In the genomic region with DNA sequence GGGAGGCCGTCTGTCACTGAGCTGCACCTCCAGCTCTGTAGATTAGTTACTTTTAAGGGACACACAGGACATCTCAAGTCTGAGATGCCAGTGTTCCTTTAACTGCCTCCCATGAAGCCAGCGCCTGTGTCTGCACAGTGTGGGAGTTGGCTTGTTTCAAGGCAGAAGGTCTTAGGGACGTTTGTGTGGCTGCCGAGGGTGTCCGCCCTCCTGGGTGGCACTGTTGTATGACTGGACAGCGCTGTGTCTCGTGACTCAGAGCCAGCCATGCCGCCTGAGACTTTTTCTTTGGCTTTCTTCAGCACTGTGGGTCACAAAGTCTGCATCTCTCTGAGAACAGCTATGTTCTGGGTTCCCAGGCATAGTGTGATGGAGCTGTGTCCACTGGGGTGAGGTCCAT, we compare ENCODE assay signal across 16 mouse cellular contexts. TPM values are rescaled to one million over a fixed set of nuclear protein-coding genes. Genes with fewer than 3 reads are reported as not detected.
A peak's percentile ranks its signal among the peaks of the same experiment; 100 is the strongest.
DNase-seq lines count a peak whose midpoint lies in the region; ATAC-seq and TF ChIP-seq lines count a peak whose summit lies in the region.
"Had no signal": no experiment of that assay in that cellular context is flagged by ENCODE, and none has a peak within 500 bp of the region (broad histone marks: within the 10 kb centered on the region; RNA-seq: fewer than 3 reads in every experiment).

No protein-coding gene starts in this region.

- peak overlapping the region; percentile 46; the same call in 1 of the 2 replicates for H3K27ac ChIP-seq in forebrain, embryonic 12.5 days
- no peak overlapping the region for H3K27ac ChIP-seq in forebrain, embryonic 16.5 days (ENCODE audit: low read length)
- H3K27ac ChIP-seq in hindbrain, embryonic 10.5 days: peak overlapping the region; percentile 8; the same call in 1 of the 2 replicates
- H3K27ac ChIP-seq in hindbrain, embryonic 11.5 days (ENCODE audit: low read depth, low read length): no peak overlapping the region
- H3K27ac ChIP-seq in midbrain, postnatal 0 days (ENCODE audit: low read depth, low read length): peak overlapping the region; percentile 67; the same call in 1 of the 2 replicates
- H3K27ac ChIP-seq in midbrain, embryonic 16.5 days (ENCODE audit: low read length): no peak overlapping the region
- H3K27ac ChIP-seq: embryonic facial prominence, embryonic 13.5 days had no signal

- no peak overlapping the region for H3K9ac ChIP-seq in forebrain, embryonic 12.5 days
- no peak overlapping the region for H3K9ac ChIP-seq in forebrain, embryonic 16.5 days (replicated peaks; ENCODE audit: low read depth, low read length)
- H3K9ac ChIP-seq in hindbrain, embryonic 11.5 days (ENCODE audit: low read depth, low read length): no peak overlapping the region
- no peak overlapping the region for H3K9ac ChIP-seq in midbrain, postnatal 0 days (replicated peaks; ENCODE audit: low read length, poor library complexity, severe bottlenecking)
- no peak overlapping the region for H3K9ac ChIP-seq in midbrain, embryonic 16.5 days (ENCODE audit: low read depth, low read length)
- H3K9ac ChIP-seq: embryonic facial prominence, embryonic 13.5 days; lung, embryonic 14.5 days had no signal

- WGBS in forebrain, embryonic 12.5 days: 83% methylated on average over 8 of the region's 8 CpGs
- WGBS in forebrain, embryonic 16.5 days: 85% methylated on average over 8 of the region's 8 CpGs
- 89% methylated on average over 8 of the region's 8 CpGs for WGBS in hindbrain, embryonic 10.5 days
- 91% methylated on average over 8 of the region's 8 CpGs for WGBS in hindbrain, embryonic 11.5 days
- 76% methylated on average over 8 of the region's 8 CpGs for WGBS in midbrain, postnatal 0 days
- WGBS in midbrain, embryonic 16.5 days: 79% methylated on average over 8 of the region's 8 CpGs

- TF ChIP-seq CTCF in midbrain, postnatal 0 days (IDR thresholded peaks at IDR 0.05): no peak

- no peak for DNase-seq in hindbrain, embryonic 10.5 days (ENCODE audit: low spot score)
- DNase-seq in hindbrain, embryonic 11.5 days (ENCODE audit: low spot score): no peak
- peak; percentile 45 for DNase-seq in midbrain, postnatal 0 days (ENCODE audit: low spot score)
- DNase-seq in natural killer cell, adult 2 months (ENCODE audit: low spot score in 2 of 2): no peak
- DNase-seq: B cell, adult 2 months; cerebellum, postnatal 36 days; kidney, adult 11 months; lung, embryonic 14.5 days; midbrain, embryonic 14.5 days had no signal

- no peaks in the 10 kb centered on the region for H3K4me1 ChIP-seq in forebrain, embryonic 12.5 days
- peaks cover 14% of the 10 kb centered on the region for H3K4me1 ChIP-seq in forebrain, embryonic 16.5 days (replicated peaks; ENCODE audit: control insufficient read depth, insufficient read depth, low read length)
- H3K4me1 ChIP-seq in hindbrain, embryonic 10.5 days (replicated peaks): peaks cover 10% of the 10 kb centered on the region; the same call in 1 of the 2 replicates
- H3K4me1 ChIP-seq in hindbrain, embryonic 11.5 days (replicated peaks; ENCODE audit: control insufficient read depth, insufficient read depth, low read length): no peaks in the 10 kb centered on the region
- H3K4me1 ChIP-seq in midbrain, postnatal 0 days (ENCODE audit: insufficient read depth, low read length): no peaks in the 10 kb centered on the region; the same call in 1 of the 2 replicates
- H3K4me1 ChIP-seq in midbrain, embryonic 16.5 days (ENCODE audit: control insufficient read depth, insufficient read depth, low read length): no peaks in the 10 kb centered on the region
- H3K4me1 ChIP-seq: embryonic facial prominence, embryonic 13.5 days had no signal

- H3K36me3 ChIP-seq in forebrain, embryonic 12.5 days (replicated peaks): peaks cover 51% of the 10 kb centered on the region
- H3K36me3 ChIP-seq in forebrain, embryonic 16.5 days (ENCODE audit: control insufficient read depth, insufficient read depth): peaks cover 10% of the 10 kb centered on the region; the same call in 1 of the 2 replicates
- H3K36me3 ChIP-seq in hindbrain, embryonic 10.5 days: peaks cover 82% of the 10 kb centered on the region
- H3K36me3 ChIP-seq in hindbrain, embryonic 11.5 days (ENCODE audit: control insufficient read depth, insufficient read depth, low read length): 0 out of 2 replicates have a peak, but pooled peaks cover 2% of the 10 kb centered on the region
- peaks cover 23% of the 10 kb centered on the region for H3K36me3 ChIP-seq in midbrain, postnatal 0 days (ENCODE audit: insufficient read depth, low read length)
- peaks cover 10% of the 10 kb centered on the region for H3K36me3 ChIP-seq in midbrain, embryonic 16.5 days (ENCODE audit: control insufficient read depth, insufficient read depth, low read length)

- no peak overlapping the region for H3K4me3 ChIP-seq in forebrain, embryonic 12.5 days (replicated peaks)
- no peak overlapping the region for H3K4me3 ChIP-seq in forebrain, embryonic 16.5 days (replicated peaks; ENCODE audit: low read length)
- no peak overlapping the region for H3K4me3 ChIP-seq in hindbrain, embryonic 10.5 days
- H3K4me3 ChIP-seq in hindbrain, embryonic 11.5 days (ENCODE audit: low read depth, low read length): no peak overlapping the region
- H3K4me3 ChIP-seq in midbrain, postnatal 0 days (ENCODE audit: low read depth, low read length): no peak overlapping the region
- H3K4me3 ChIP-seq in midbrain, embryonic 16.5 days (ENCODE audit: low read depth, low read length): no peak overlapping the region
- H3K4me3 ChIP-seq: embryonic facial prominence, embryonic 13.5 days had no signal

- ATAC-seq in forebrain, embryonic 12.5 days (ENCODE audit: low FRiP score): no peak
- ATAC-seq in forebrain, embryonic 16.5 days: no peak
- ATAC-seq in hindbrain, embryonic 11.5 days (ENCODE audit: low FRiP score): no peak
- peak; percentile 69; the same call in 1 of the 2 replicates for ATAC-seq in midbrain, postnatal 0 days (ENCODE audit: low FRiP score)
- no peak for ATAC-seq in midbrain, embryonic 16.5 days
- ATAC-seq in activated CD4-positive, CD25-positive, alpha-beta regulatory T cell, adult 4 months: no peak

- H3K27me3 ChIP-seq in forebrain, embryonic 12.5 days: no peaks in the 10 kb centered on the region
- no peaks in the 10 kb centered on the region for H3K27me3 ChIP-seq in forebrain, embryonic 16.5 days (replicated peaks; ENCODE audit: control insufficient read depth, insufficient read depth, low read length)
- no peaks in the 10 kb centered on the region for H3K27me3 ChIP-seq in hindbrain, embryonic 10.5 days (ENCODE audit: insufficient read depth, poor library complexity, severe bottlenecking)
- H3K27me3 ChIP-seq in hindbrain, embryonic 11.5 days (ENCODE audit: control insufficient read depth, insufficient read depth, low read length): no peaks in the 10 kb centered on the region
- H3K27me3 ChIP-seq in midbrain, postnatal 0 days (ENCODE audit: insufficient read depth, low read length): no peaks in the 10 kb centered on the region
- no peaks in the 10 kb centered on the region for H3K27me3 ChIP-seq in midbrain, embryonic 16.5 days (ENCODE audit: control insufficient read depth, insufficient read depth, low read depth, low read length)
- H3K27me3 ChIP-seq: embryonic facial prominence, embryonic 13.5 days had no signal

- H3K4me2 ChIP-seq in forebrain, embryonic 12.5 days: no peak overlapping the region
- no peak overlapping the region for H3K4me2 ChIP-seq in forebrain, embryonic 16.5 days (ENCODE audit: low read length)
- H3K4me2 ChIP-seq in hindbrain, embryonic 11.5 days (replicated peaks; ENCODE audit: low read depth, low read length): no peak overlapping the region
- H3K4me2 ChIP-seq in midbrain, postnatal 0 days (ENCODE audit: low read depth, low read length, poor library complexity, severe bottlenecking): no peak overlapping the region
- no peak overlapping the region for H3K4me2 ChIP-seq in midbrain, embryonic 16.5 days (ENCODE audit: low read length)
- H3K4me2 ChIP-seq: embryonic facial prominence, embryonic 13.5 days; lung, embryonic 14.5 days had no signal

- no peaks in the 10 kb centered on the region for H3K9me3 ChIP-seq in forebrain, embryonic 12.5 days
- no peaks in the 10 kb centered on the region for H3K9me3 ChIP-seq in forebrain, embryonic 16.5 days (ENCODE audit: control insufficient read depth, low read length)
- H3K9me3 ChIP-seq in hindbrain, embryonic 10.5 days: no peaks in the 10 kb centered on the region
- H3K9me3 ChIP-seq in hindbrain, embryonic 11.5 days (ENCODE audit: control insufficient read depth, low read length): no peaks in the 10 kb centered on the region
- H3K9me3 ChIP-seq in midbrain, postnatal 0 days (ENCODE audit: low read length): no peaks in the 10 kb centered on the region
- no peaks in the 10 kb centered on the region for H3K9me3 ChIP-seq in midbrain, embryonic 16.5 days (replicated peaks; ENCODE audit: control insufficient read depth, low read length, poor library complexity, severe bottlenecking)
- H3K9me3 ChIP-seq: embryonic facial prominence, embryonic 13.5 days had no signal

RNA-seq across cellular contexts. Expression of gene Tex29, which starts 43.1 kb away (rescaled TPM):
- 0.26 TPM in 1 of 2 replicates, not detected in the other for polyA plus RNA-seq in forebrain, embryonic 12.5 days (2016; fragmentation: Nextera tagmentation; extraction: Ambion mirVana)
- polyA plus RNA-seq in forebrain, embryonic 16.5 days (2015; fragmentation: Nextera tagmentation; extraction: Ambion mirVana): 0.52 and 0.66 TPM in 2 replicates
- polyA plus RNA-seq in hindbrain, embryonic 10.5 days (2016; fragmentation: Nextera tagmentation; extraction: Ambion mirVana): 0.27 TPM in 1 of 2 replicates, not detected in the other
- polyA plus RNA-seq in hindbrain, embryonic 11.5 days (2014; fragmentation: Nextera tagmentation; extraction: Ambion mirVana): 0.18 and 0.22 TPM in 2 replicates
- total RNA-seq in midbrain, postnatal 0 days (2014; rRNA removed): not detected in 2 replicates
- 0.43 TPM in 1 of 2 replicates, not detected in the other for polyA plus RNA-seq in midbrain, postnatal 0 days (2015; fragmentation: Nextera tagmentation; extraction: Ambion mirVana)
- 0.23 and 0.36 TPM in 2 replicates for polyA plus RNA-seq in midbrain, embryonic 16.5 days (2015; fragmentation: Nextera tagmentation; extraction: Ambion mirVana)
- not detected for polyA plus RNA-seq in activated CD4-positive, CD25-positive, alpha-beta regulatory T cell, adult 4 months (2017; shearing (Covaris generic))
- total RNA-seq: granulocyte monocyte progenitor cell, adult 5-6 weeks; MEL had no signal
- polyA plus RNA-seq: embryonic facial prominence, embryonic 13.5 days; lung, embryonic 14.5 days; midbrain, embryonic 14.5 days had no signal

Comparison
In these comparisons a context has a peak if more than half of its experiments do, and no peak if none do; other contexts are left out.
1. H3K27ac ChIP-seq: peak in forebrain, embryonic 12.5 days (single experiment), hindbrain, embryonic 10.5 days (single experiment) and midbrain, postnatal 0 days (single experiment); none in forebrain, embryonic 16.5 days (single experiment), hindbrain, embryonic 11.5 days (single experiment) and midbrain, embryonic 16.5 days (single experiment).